Mouse (Mus musculus) right cerebral cortex, postnatal 10 days (tissue): ENCODE measurements at regions not wholly inside any gene's neighbourhood (a gene's known extent, or its start where the extent isn't known, plus 50 kb on each side); places are given as distances from the start of the nearest gene placed in this dataset.
"Not testable (repeated sequence)": the region's sequence is repeated elsewhere in the genome, so short reads cannot be mapped to it uniquely, and the experiment has no call there.

ENCODE experiments used
- DNase-seq, 2 experiments: peaks; one replicate each; pipeline ENCODE4 v3.0.0; 2021; ENCODE audit warnings: low spot score in 2 of 2

DNA sequence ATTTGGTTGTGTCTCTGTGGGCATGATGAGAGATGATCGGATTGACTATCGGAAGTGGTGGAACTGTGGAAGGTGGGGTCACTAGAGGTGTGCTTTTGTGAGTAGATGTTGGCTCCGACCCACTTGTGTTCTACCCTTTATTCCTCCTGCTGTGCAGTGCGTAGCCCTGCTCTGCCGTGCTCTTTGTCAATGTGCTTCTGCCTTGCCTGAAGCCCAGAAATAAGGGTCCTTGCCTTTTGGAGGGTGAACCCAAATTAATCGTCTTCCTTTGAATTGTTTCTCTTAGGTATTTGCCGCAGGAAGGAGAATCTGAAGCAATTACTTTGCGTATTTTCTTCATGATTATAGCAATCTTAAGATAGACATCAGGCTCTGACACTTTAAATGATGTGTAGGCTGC is 421.6 kb upstream of the Zfp507 start:
- no peak for DNase-seq

GRCm38 (mm10) chr7:36218386-36218785 is 415.6 kb upstream of the Zfp507 start:
- no peak for DNase-seq

- no peak for DNase-seq
These were observed 407.2 kb upstream of the Zfp507 start for GRCm38 (mm10) chr7:36210034-36210433.

GRCm38 (mm10) chr7:36207525-36208260 is 404.9 kb upstream of the Zfp507 start:
- DNase-seq, result peak; percentile 37 to 53

- DNase-seq, result no peak
These were observed 395.4 kb upstream of the Zfp507 start for GRCm38 (mm10) chr7:36198091-36198700.

DNA sequence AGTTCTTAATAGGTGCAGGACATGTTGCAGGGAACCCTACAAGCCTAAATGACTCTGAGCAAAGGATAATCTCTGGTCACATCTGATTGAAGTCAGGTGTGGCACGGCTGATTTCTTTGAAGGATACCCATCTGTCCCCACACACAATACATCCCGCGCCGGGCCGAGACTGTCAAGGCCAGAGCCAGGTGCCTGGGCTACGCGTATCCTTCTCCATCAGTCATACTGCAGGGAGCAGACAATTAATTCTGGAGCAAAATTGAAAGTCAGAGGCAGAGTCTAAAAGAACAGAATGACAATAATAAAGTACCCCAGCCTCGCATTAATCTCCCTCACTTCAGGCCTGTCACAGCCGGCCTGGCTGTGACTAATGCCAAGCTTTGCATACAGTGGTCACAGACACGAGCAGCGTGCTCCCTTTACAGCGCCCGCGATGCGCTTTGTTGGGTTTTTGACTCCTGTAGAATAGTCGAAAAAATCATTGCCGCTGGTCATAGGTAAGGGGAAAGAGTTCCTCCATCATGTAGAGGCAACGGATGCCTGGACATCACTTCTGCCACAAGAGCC is 393.4 kb upstream of the Zfp507 start:
- DNase-seq, result no peak

- no peak for DNase-seq
These were observed 389.8 kb upstream of the Zfp507 start for GRCm38 (mm10) chr7:36192645-36193044.

GRCm38 (mm10) chr7:36177947-36178346 is 375.1 kb upstream of the Zfp507 start:
- peak; percentile 34 to 52 for DNase-seq

DNA sequence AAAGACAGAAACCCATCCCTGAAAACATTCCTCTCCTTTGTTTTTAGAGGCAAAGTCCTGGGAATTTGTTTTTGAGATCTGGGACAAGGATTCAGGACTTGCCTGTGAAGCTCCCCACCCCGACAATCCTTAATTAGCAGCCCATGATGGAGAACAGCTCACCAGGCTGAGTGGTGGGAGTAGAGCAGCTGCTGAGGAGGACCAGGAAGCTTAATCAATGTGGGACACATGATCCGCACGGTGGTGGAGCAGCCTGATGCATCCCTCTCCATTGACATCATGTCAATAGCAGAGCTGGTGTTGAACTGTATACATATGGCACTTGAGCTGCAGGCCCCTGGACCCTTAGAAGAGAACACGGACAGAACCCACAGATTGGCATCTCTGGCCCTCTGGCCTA is 372.5 kb upstream of the Zfp507 start:
- peak; percentile 30 to 59 for DNase-seq

GRCm38 (mm10) chr7:36172511-36172910 is 369.7 kb upstream of the Zfp507 start:
- not testable (repeated sequence) for DNase-seq

DNA sequence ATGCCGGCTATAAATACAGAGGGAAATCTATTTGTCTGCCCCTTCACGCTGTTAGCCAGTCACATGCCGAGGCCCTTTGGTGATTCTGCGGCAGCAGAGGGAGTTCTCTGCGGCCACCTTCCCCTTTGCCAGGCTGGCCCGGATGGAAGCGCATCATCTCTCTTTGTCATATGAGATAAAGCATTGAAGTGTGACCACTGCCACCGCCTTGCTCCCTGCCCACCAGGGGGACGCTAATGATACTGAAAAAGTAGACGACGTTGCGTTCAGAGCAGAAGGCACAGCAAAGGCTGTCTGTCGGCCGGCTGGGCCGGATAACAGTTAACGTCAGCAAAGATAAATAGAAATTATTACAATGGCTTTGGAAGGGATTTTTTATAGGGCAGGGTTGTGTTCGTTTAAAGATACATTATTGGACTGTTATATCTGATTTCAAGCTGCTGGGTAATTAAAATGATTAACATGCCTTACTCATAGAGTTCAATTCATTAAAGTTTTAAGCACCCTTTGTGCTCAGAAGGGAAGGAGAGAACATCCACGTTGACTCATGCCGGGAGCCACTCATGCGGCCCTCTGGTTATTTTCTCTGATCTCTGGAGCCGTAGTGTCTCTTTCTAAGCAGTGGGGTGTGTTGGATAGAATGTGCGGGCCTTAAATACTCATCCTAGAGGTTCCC is 354.6 kb upstream of the Zfp507 start:
- no peak for DNase-seq

GRCm38 (mm10) chr7:36156595-36156994 is 353.8 kb upstream of the Zfp507 start:
- DNase-seq, result no peak

GRCm38 (mm10) chr7:36155576-36155975 is 352.8 kb upstream of the Zfp507 start:
- DNase-seq, result no peak

- no peak for DNase-seq
These were observed 352.4 kb upstream of the Zfp507 start for GRCm38 (mm10) chr7:36155159-36155558.

DNA sequence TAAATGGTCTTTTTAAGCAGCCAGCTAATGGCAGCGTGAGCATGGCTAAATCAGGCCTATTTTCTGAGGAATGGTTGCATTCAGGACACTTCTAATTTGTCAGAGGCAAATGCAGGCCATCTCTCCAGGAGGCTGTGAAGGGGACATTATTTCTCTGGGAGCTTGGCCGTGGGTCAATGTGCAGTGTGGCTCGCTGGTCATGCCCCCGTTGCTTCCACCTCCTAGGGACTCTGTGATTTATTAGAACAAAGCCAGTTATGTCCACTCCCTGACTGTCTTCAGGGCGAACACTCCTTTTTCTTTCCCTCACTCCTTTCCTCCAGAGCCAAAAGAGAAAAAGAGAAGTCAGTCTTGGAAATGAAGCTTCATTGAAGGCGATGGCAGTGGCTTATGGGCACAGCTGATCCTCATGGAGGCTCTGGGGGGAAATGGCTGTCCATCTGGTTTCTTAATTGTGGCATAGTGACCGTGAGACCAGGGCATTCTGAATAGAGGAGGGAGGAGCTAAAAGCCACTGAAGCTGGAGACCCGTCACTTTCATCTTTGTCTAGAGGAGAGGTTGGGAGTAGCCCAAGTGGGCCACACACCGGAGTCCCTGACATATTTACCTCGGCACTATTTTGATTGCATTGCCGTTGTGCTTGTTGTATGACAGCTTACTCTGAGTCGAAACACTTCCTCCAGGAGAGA is 348.2 kb upstream of the Zfp507 start:
- DNase-seq, result no peak

DNA sequence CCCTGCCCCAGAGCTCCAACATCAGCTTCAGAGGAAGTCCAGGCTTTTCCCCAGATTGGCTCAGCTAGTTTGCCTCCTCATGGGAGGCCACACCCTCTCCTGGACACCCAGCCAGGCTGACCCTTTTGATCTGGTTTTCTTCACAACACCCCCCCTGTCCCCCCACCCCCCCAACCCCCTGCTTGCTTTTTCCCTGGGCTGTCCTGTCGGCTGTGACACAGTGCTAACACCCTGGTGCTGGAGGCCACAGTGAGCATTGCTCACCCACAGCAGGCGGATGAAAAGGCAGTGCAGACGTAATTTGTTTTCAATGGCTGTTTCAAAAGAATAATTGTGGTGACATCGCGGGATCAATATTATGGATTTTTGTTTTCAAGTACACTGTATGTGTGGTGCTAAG is 333.8 kb upstream of the Zfp507 start:
- no peak for DNase-seq

- DNase-seq, result no peak
These were observed 331.8 kb upstream of the Zfp507 start for GRCm38 (mm10) chr7:36134557-36134956.

GRCm38 (mm10) chr7:36133658-36134143 is 330.9 kb upstream of the Zfp507 start:
- DNase-seq, result peak in 1 of 2 experiments; percentile 26

DNA sequence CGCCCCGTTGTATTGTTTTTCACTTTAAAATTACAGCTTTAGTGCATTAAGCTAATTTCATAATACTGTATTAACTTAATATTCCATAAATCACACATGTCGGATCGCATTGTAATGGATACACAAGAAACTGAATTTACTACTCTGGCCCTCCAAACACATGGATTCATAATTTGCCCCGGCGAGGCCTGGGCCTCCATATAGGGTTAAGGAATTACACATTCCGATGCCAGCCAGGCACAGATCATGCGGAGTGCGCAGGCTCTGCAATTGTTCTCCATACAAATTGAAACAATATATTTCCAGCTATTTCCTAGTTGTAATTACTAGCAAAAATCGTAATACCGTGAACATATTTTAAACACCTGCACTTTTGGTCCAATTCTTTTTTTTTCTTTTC is 330.2 kb upstream of the Zfp507 start:
- no peak for DNase-seq

- DNase-seq, result no peak
These were observed 329.8 kb upstream of the Zfp507 start for GRCm38 (mm10) chr7:36132569-36132968.

GRCm38 (mm10) chr7:36097054-36097453 is 294.3 kb upstream of the Zfp507 start:
- no peak for DNase-seq
